Comparison of ENCODE assay signal across 17 mouse cellular contexts in genomic region chr4:153950372-153950771, GRCm38 (mm10).
"Had no signal": no experiment of that assay in that cellular context is flagged by ENCODE, and none has a peak within 500 bp of the region (broad histone marks: within the 10 kb centered on the region; RNA-seq: fewer than 3 reads in every experiment).

No protein-coding gene starts in this region.

- H3K4me2 ChIP-seq: liver, embryonic 13.5 days; midbrain, embryonic 11.5 days had no signal

- H3K36me3 ChIP-seq: liver, embryonic 13.5 days had no signal

- H3K4me3 ChIP-seq: left cerebral cortex, adult 2 months; liver, embryonic 13.5 days had no signal

- H3K9me3 ChIP-seq: liver, embryonic 13.5 days had no signal

- DNase-seq: kidney, adult 18-20 months; kidney, postnatal 10 days; kidney, postnatal 36 days; layer of hippocampus, postnatal 36 days; liver, embryonic 13.5 days; lung, adult 2 months; lung, postnatal 14 days; lung, postnatal 4 days; midbrain, embryonic 14.5 days; right cerebral cortex, adult 18-20 months; right cerebral cortex, postnatal 14 days; right cerebral cortex, postnatal 4 days; thymus, adult 2 months; thymus, postnatal 14 days; thymus, postnatal 4 days had no signal

- H3K27ac ChIP-seq: left cerebral cortex, adult 2 months; liver, embryonic 13.5 days had no signal

- H3K9ac ChIP-seq: liver, embryonic 13.5 days had no signal
